Mouse (Mus musculus): ENCODE data around the gene Gm5072.
"Not testable (repeated sequence)": the region's sequence is repeated elsewhere in the genome, so short reads cannot be mapped to it uniquely, and the experiment has no call there.

Gm5072 gene

GRCm38 (mm10) chrX:91392200-91392599 lies at the start of gene Gm5072:
Gene Gm5072, plus strand, starts transcription at chrX:91392500.
- DNase-seq (ENCODE audit: low spot score), result not testable (repeated sequence)

All from testis, postnatal 14 days (tissue).